Mouse (Mus musculus): ENCODE measurements around the gene Sp7. TPM values are rescaled to one million over a fixed set of nuclear protein-coding genes. Genes with fewer than 3 reads are reported as not detected.

Sp7 gene
- polyA plus RNA-seq, 1 experiment from 2014 or later, result not detected

GRCm38 (mm10) chr15:102315292-102315691, 51.7 kb downstream of the Sp7 start:
- Histone ChIP-seq H3K4me3 (replicated peaks) (no peak overlapping the region), H3K4me1 (replicated peaks) (no peaks in the 10 kb centered on the region), H3K4me2 (no peak overlapping the region), H3K9me3 (replicated peaks) (no peaks in the 10 kb centered on the region), H3K9ac (no peak overlapping the region), H3K27me3 (no peaks in the 10 kb centered on the region), H3K27ac (replicated peaks) (no peak overlapping the region), H3K36me3 (replicated peaks) (peaks cover 96% of the 10 kb centered on the region)
- ATAC-seq (ENCODE audit: insufficient read depth), result no peak
- 87% methylated on average over 8 of the region's 8 CpGs for WGBS (ENCODE audit: insufficient replicate concordance)

- H3K36me3 ChIP-seq (replicated peaks), result peaks cover 96% of the 10 kb centered on the region
- no peaks in the 10 kb centered on the region for H3K9me3 ChIP-seq (replicated peaks)
- no peak overlapping the region for H3K9ac ChIP-seq
- H3K4me2 ChIP-seq, result no peak overlapping the region
- no peak overlapping the region for H3K27ac ChIP-seq (replicated peaks)
- no peaks in the 10 kb centered on the region for H3K4me1 ChIP-seq (replicated peaks)
- no peak overlapping the region for H3K4me3 ChIP-seq (replicated peaks)
- H3K27me3 ChIP-seq, result no peaks in the 10 kb centered on the region
- no peak for ATAC-seq (ENCODE audit: insufficient read depth)
Observed at GRCm38 (mm10) chr15:102311489-102311888, 55.5 kb downstream of the Sp7 start.

DNA sequence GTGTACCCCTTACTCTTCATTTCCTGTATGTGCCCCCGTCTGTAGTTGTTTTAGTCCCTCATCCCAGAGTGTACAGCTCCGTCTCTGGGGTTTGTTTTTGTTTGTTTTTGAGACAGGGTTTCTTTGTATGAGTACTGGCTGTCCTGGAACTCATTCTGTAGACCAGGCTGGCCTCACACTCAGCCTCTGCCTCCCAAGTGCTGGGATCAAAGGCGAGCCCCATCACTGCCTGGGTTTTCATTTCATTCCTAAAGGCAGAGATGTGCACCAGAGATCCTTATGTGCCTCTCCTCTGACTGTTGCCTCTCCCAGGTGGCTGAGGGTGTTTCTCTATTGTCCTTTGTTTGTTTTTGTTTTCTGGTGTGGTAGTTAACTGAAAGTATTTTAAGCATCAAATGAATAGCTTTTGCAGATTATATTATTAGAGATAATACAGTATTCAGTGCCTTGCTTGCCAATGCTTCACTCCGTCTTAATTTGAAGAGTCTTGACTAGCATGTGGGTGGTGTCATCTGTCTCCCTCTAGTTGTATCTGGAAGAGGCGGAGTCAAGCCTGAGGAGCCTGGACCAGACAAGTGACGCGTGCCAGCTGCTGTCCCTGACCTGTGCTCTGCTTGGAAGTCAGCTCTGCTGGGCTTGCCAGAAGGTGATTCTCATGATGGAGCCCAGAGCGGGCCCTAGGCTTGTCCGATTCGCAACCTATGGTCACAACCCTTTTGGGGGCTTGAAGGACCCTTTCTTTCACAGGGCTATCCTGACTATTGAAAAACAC, 56.7 kb downstream of the Sp7 start:
- no peak for ATAC-seq (ENCODE audit: insufficient read depth)
- Histone ChIP-seq H3K27me3 (no peaks in the 10 kb centered on the region), H3K27ac (replicated peaks) (no peak overlapping the region), H3K4me3 (replicated peaks) (no peak overlapping the region), H3K9ac (no peak overlapping the region), H3K4me2 (no peak overlapping the region), H3K4me1 (replicated peaks) (no peaks in the 10 kb centered on the region), H3K36me3 (replicated peaks) (peaks cover 96% of the 10 kb centered on the region), H3K9me3 (replicated peaks) (no peaks in the 10 kb centered on the region)
- 82% methylated on average over 10 of the region's 10 CpGs for WGBS (ENCODE audit: insufficient replicate concordance)

DNA sequence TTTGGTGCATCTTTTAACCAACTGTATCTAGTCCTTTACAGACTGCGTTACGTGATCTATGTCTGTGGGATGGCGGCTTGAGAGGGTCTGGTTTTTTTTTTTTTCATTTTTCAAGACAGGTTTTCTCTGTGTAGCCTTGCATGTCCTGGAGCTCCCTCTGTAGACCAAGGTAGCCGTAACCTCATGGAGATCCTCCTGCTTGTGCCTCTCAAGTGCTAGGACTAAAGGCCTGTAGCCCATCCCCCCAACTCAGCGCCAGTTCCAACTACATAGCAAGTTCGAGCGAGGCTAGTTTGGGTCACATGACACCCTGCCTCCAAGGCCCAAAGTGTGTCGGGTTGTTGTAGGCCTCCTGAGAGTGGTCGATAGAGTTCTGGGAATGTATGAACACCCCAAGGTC, 58.3 kb downstream of the Sp7 start:
- no peak for ATAC-seq (ENCODE audit: insufficient read depth)
- Histone ChIP-seq H3K9ac (no peak overlapping the region), H3K27ac (replicated peaks) (no peak overlapping the region), H3K4me2 (no peak overlapping the region), H3K4me1 (replicated peaks) (no peaks in the 10 kb centered on the region), H3K36me3 (replicated peaks) (peaks cover 96% of the 10 kb centered on the region), H3K9me3 (replicated peaks) (no peaks in the 10 kb centered on the region), H3K27me3 (no peaks in the 10 kb centered on the region), H3K4me3 (replicated peaks) (no peak overlapping the region)
- 86% methylated on average over 9 of the region's 9 CpGs for WGBS (ENCODE audit: insufficient replicate concordance)

Other genes with a start within 250 kb of the Sp7 start
- 12.9 and 14.6 TPM in 2 replicates for gene Spryd3, start 230.9 kb downstream of the Sp7 start, polyA plus RNA-seq (2015; fragmentation: Nextera tagmentation; extraction: Ambion mirVana)
- gene Igfbp6, start 222.8 kb downstream of the Sp7 start, polyA plus RNA-seq (2015; fragmentation: Nextera tagmentation; extraction: Ambion mirVana), result 1.8 and 1.9 TPM in 2 replicates
- gene Soat2, start 216.7 kb downstream of the Sp7 start, polyA plus RNA-seq (2015; fragmentation: Nextera tagmentation; extraction: Ambion mirVana), result 33.1 and 34.7 TPM in 2 replicates
- gene Zfp740, start 163.9 kb downstream of the Sp7 start, polyA plus RNA-seq (2015; fragmentation: Nextera tagmentation; extraction: Ambion mirVana), result 15.3 and 18.9 TPM in 2 replicates
- 40.5 and 56.5 TPM in 2 replicates for gene Csad, start 162.5 kb downstream of the Sp7 start, polyA plus RNA-seq (2015; fragmentation: Nextera tagmentation; extraction: Ambion mirVana)
- 6.4 and 6.6 TPM in 2 replicates for gene Itgb7, start 135.2 kb downstream of the Sp7 start, polyA plus RNA-seq (2015; fragmentation: Nextera tagmentation; extraction: Ambion mirVana)
- 2.8 and 3.0 TPM in 2 replicates for gene Rarg, start 109.7 kb downstream of the Sp7 start, polyA plus RNA-seq (2015; fragmentation: Nextera tagmentation; extraction: Ambion mirVana)
- gene Gm9918, start 96.6 kb downstream of the Sp7 start, polyA plus RNA-seq (2015; fragmentation: Nextera tagmentation; extraction: Ambion mirVana), result not detected in 2 replicates
- 24.9 and 25.6 TPM in 2 replicates for gene Mfsd5, start 87.7 kb downstream of the Sp7 start, polyA plus RNA-seq (2015; fragmentation: Nextera tagmentation; extraction: Ambion mirVana)
- 23.0 and 24.6 TPM in 2 replicates for gene Espl1, start 70.9 kb downstream of the Sp7 start, polyA plus RNA-seq (2015; fragmentation: Nextera tagmentation; extraction: Ambion mirVana)
- 104 and 114 TPM in 2 replicates for gene Pfdn5, start 41.1 kb downstream of the Sp7 start, polyA plus RNA-seq (2015; fragmentation: Nextera tagmentation; extraction: Ambion mirVana)
- 38.1 and 40.1 TPM in 2 replicates for gene Myg1, start 35.5 kb downstream of the Sp7 start, polyA plus RNA-seq (2015; fragmentation: Nextera tagmentation; extraction: Ambion mirVana)
- 41.7 and 48.3 TPM in 2 replicates for gene Aaas, start 16.4 kb downstream of the Sp7 start, polyA plus RNA-seq (2015; fragmentation: Nextera tagmentation; extraction: Ambion mirVana)
- gene Sp1, start 39.0 kb upstream of the Sp7 start, polyA plus RNA-seq (2015; fragmentation: Nextera tagmentation; extraction: Ambion mirVana), result 3.5 and 3.7 TPM in 2 replicates
- 0.08 and 0.10 TPM in 2 replicates for gene Amhr2, start 78.2 kb upstream of the Sp7 start, polyA plus RNA-seq (2015; fragmentation: Nextera tagmentation; extraction: Ambion mirVana)
- 106 and 115 TPM in 2 replicates for gene Prr13, start 91.8 kb upstream of the Sp7 start, polyA plus RNA-seq (2015; fragmentation: Nextera tagmentation; extraction: Ambion mirVana)
- gene Pcbp2, start 103.4 kb upstream of the Sp7 start, polyA plus RNA-seq (2015; fragmentation: Nextera tagmentation; extraction: Ambion mirVana), result 64.1 and 73.9 TPM in 2 replicates
- not detected in 2 replicates for gene Gm10337, start 136.5 kb upstream of the Sp7 start, polyA plus RNA-seq (2015; fragmentation: Nextera tagmentation; extraction: Ambion mirVana)
- 1.5 TPM in 2 replicates for gene Map3k12, start 149.9 kb upstream of the Sp7 start, polyA plus RNA-seq (2015; fragmentation: Nextera tagmentation; extraction: Ambion mirVana)
- gene Tarbp2, start 151.0 kb upstream of the Sp7 start, polyA plus RNA-seq (2015; fragmentation: Nextera tagmentation; extraction: Ambion mirVana), result 42.0 and 46.8 TPM in 2 replicates
- gene Npff, start 157.8 kb upstream of the Sp7 start, polyA plus RNA-seq (2015; fragmentation: Nextera tagmentation; extraction: Ambion mirVana), result 0.63 and 1.1 TPM in 2 replicates